Mouse (Mus musculus) thymus, adult 2 months (tissue): ENCODE data around the gene Mbd5. TPM values are rescaled to one million over a fixed set of nuclear protein-coding genes. Genes with fewer than 3 reads are reported as not detected.
"Not testable (repeated sequence)": the region's sequence is repeated elsewhere in the genome, so short reads cannot be mapped to it uniquely, and the experiment has no call there.

Source experiments
- DNase-seq: peaks from one replicate; pipeline ENCODE4 v3.0.0; 2021
- H3K27ac ChIP-seq: fragments of 200-500 bp; 2 replicates; pipeline ENCODE4 v1.5.1; 2012; ENCODE audit warnings: low read length, control low read depth; ENCODE audit not compliant: control insufficient read depth, insufficient read depth
- H3K27me3 ChIP-seq: fragments of 200-500 bp; 2 replicates; pipeline ENCODE4 v1.6.1; 2012; ENCODE audit warnings: mild to moderate bottlenecking, low read length, moderate library complexity, mixed read lengths; ENCODE audit not compliant: control insufficient read depth, insufficient read depth
- H3K36me3 ChIP-seq: fragments of 200-500 bp; 2 replicates; pipeline ENCODE4 v1.6.1; 2012; ENCODE audit warnings: mild to moderate bottlenecking, low read length, moderate library complexity; ENCODE audit not compliant: control insufficient read depth, insufficient read depth
- H3K4me1 ChIP-seq: fragments of 200-500 bp; replicated peaks from 2 replicates; pipeline ENCODE4 v1.6.1; 2012; ENCODE audit warnings: low read length; ENCODE audit not compliant: control insufficient read depth, insufficient read depth
- H3K4me3 ChIP-seq: fragments of 200-500 bp; 2 replicates; pipeline ENCODE4 v1.5.1; 2012; ENCODE audit warnings: mild to moderate bottlenecking, low read length, control low read depth, moderate library complexity; ENCODE audit not compliant: control insufficient read depth, insufficient read depth
- CTCF ChIP-seq: fragments of 200-500 bp; IDR thresholded peaks from 2 replicates; pipeline ENCODE4 v1.5.1; 2012; ENCODE audit warnings: mild to moderate bottlenecking, control low read depth, low read length, moderate library complexity, borderline replicate concordance; ENCODE audit not compliant: control insufficient read depth, poor library complexity, insufficient read depth; ENCODE audit errors: extremely low read depth
- POLR2A ChIP-seq: fragments of 200-500 bp; IDR thresholded peaks from 2 replicates; pipeline ENCODE4 v1.6.1; 2012; ENCODE audit warnings: mild to moderate bottlenecking, low read length, control low read depth, moderate library complexity; ENCODE audit not compliant: control insufficient read depth, poor library complexity, insufficient read depth; ENCODE audit errors: extremely low read depth
- WGBS: fragments of 180-500 bp; shearing (Covaris S2); methylation state at CpG from one replicate; pipeline ENCODE4 v1.1.7; 2018; 5-methylcytosine and 5-hydroxymethylcytosine counted together
- polyA plus RNA-seq: library from polyadenylated mRNA; depleted of rRNA; stranded (reverse); fragments of >200 nt; gene quantifications from 2 replicates; pipeline ENCODE4 v1.2.3, GENCODE M21; 2012

Mbd5 gene
- polyA plus RNA-seq, 1 experiment: 10.7 TPM

- Histone ChIP-seq H3K4me1 (no peaks in the 10 kb centered on the region), H3K4me3 (no peak overlapping the region), H3K27me3 (no peaks in the 10 kb centered on the region), H3K27ac (no peak overlapping the region), H3K36me3 (no peaks in the 10 kb centered on the region)
- TF ChIP-seq POLR2A (no peak), CTCF (no peak)
- WGBS: 67% methylated on average over 1 of the region's 1 CpGs
- DNase-seq: no peak
Measured at GRCm38 (mm10) chr2:49153649-49154048, 204.3 kb downstream of the Mbd5 start.

GRCm38 (mm10) chr2:49160232-49160947, 211.1 kb downstream of the Mbd5 start:
- TF ChIP-seq CTCF: no peak
- no peak for TF ChIP-seq POLR2A
- Histone ChIP-seq H3K36me3 (no peaks in the 10 kb centered on the region), H3K4me1 (no peaks in the 10 kb centered on the region), H3K27ac (no peak overlapping the region), H3K4me3 (no peak overlapping the region), H3K27me3 (no peaks in the 10 kb centered on the region)
- DNase-seq: no peak
- 96% methylated on average over 5 of the region's 5 CpGs for WGBS

- DNase-seq: no peak
- Histone ChIP-seq H3K36me3 (no peaks in the 10 kb centered on the region), H3K27me3 (no peaks in the 10 kb centered on the region), H3K4me3 (no peak overlapping the region), H3K27ac (no peak overlapping the region), H3K4me1 (no peaks in the 10 kb centered on the region)
- WGBS: 97% methylated on average over 3 of the region's 3 CpGs
- TF ChIP-seq CTCF: no peak
- TF ChIP-seq POLR2A: no peak
Measured at GRCm38 (mm10) chr2:49169766-49170165, 220.5 kb downstream of the Mbd5 start.

- no peak for TF ChIP-seq CTCF
- no peak for TF ChIP-seq POLR2A
- Histone ChIP-seq H3K27ac (no peak overlapping the region), H3K4me1 (no peaks in the 10 kb centered on the region), H3K36me3 (no peaks in the 10 kb centered on the region), H3K27me3 (no peaks in the 10 kb centered on the region), H3K4me3 (no peak overlapping the region)
- DNase-seq: no peak
- WGBS: 53% methylated on average over 3 of the region's 3 CpGs
Measured at GRCm38 (mm10) chr2:49177015-49177414, 227.7 kb downstream of the Mbd5 start.

- H3K27ac ChIP-seq: no peak overlapping the region
- no peak for DNase-seq
- TF ChIP-seq POLR2A (no peak), CTCF (no peak)
- H3K4me3 ChIP-seq: no peak overlapping the region
- no peaks in the 10 kb centered on the region for H3K27me3 ChIP-seq
- H3K4me1 ChIP-seq: no peaks in the 10 kb centered on the region
- 94% methylated on average over 2 of the region's 2 CpGs for WGBS
- no peaks in the 10 kb centered on the region for H3K36me3 ChIP-seq
Measured at GRCm38 (mm10) chr2:49190984-49191383, 241.7 kb downstream of the Mbd5 start.

- over 99% methylated on average over 3 of the region's 3 CpGs for WGBS
- no peaks in the 10 kb centered on the region for H3K4me1 ChIP-seq
- H3K27me3 ChIP-seq: no peaks in the 10 kb centered on the region
- no peak overlapping the region for H3K27ac ChIP-seq
- H3K4me3 ChIP-seq: no peak overlapping the region
- DNase-seq: no peak
- no peaks in the 10 kb centered on the region for H3K36me3 ChIP-seq
- no peak for TF ChIP-seq POLR2A
Measured at GRCm38 (mm10) chr2:49191695-49192094, 242.4 kb downstream of the Mbd5 start.

GRCm38 (mm10) chr2:49204081-49204480, 254.8 kb downstream of the Mbd5 start:
- Histone ChIP-seq H3K27me3 (no peaks in the 10 kb centered on the region), H3K27ac (no peak overlapping the region), H3K4me3 (no peak overlapping the region), H3K4me1 (no peaks in the 10 kb centered on the region), H3K36me3 (no peaks in the 10 kb centered on the region)
- 79% methylated on average over 1 of the region's 1 CpGs for WGBS
- TF ChIP-seq CTCF (no peak), POLR2A (no peak)
- DNase-seq: no peak

GRCm38 (mm10) chr2:49205692-49206091, 256.4 kb downstream of the Mbd5 start:
- not testable (repeated sequence) for H3K4me1 ChIP-seq, H3K27me3 ChIP-seq, H3K36me3 ChIP-seq, DNase-seq, H3K27ac ChIP-seq, H3K4me3 ChIP-seq
- 100% methylated on average over 1 of the region's 1 CpGs for WGBS
